Mouse (Mus musculus): Measurements from ENCODE around the gene Olfr1314.

Olfr1314 gene

DNA sequence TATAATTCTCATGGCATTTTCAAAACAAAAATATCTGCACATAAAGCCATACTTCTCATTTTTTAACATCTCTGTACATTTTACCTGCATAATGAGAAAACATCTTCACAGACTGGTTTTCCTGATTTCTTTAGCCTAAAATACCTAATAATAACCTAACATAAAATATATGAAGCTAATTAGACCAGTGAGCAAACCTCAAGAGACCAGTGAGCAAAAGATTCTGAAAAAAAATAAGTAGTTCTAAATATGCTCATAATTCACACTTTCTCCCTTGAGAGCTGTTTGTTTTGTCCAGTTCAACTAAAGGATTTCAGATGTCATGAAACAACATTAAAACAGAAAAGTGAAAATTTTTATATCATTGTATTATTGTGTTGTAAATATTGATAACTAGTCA lies at the start of gene Olfr1314:
Gene Olfr1314 (minus strand): TSS at position 101 of the 400 bp plus-strand sequence.
- DNase-seq (ENCODE audit: low read depth, low spot score): no peak

DNA sequence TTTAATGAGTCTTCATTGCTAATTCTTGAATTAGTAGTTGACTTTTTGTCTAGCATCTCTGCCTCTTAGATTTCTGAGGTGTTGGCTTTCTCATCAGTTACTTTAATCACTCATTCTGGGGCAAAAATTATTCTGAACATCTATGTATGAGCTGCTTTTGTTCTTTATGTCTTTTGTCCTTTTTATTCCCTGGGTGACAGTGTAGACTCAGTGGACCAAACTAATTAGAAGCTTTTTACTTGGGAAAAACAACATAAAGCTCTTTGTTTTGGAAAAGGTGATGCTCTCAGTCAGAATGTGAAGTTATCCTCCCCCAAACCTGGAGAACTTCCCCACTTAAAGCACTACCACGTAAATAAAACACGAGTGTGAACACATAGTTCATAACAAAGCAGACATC lies 43.4 kb upstream of the Olfr1314 start, which contains the start of gene Olfr1317:
Gene Olfr1317 (plus strand): TSS at position 301 of the 400 bp plus-strand sequence.
- DNase-seq (ENCODE audit: low read depth, low spot score): no peak

DNA sequence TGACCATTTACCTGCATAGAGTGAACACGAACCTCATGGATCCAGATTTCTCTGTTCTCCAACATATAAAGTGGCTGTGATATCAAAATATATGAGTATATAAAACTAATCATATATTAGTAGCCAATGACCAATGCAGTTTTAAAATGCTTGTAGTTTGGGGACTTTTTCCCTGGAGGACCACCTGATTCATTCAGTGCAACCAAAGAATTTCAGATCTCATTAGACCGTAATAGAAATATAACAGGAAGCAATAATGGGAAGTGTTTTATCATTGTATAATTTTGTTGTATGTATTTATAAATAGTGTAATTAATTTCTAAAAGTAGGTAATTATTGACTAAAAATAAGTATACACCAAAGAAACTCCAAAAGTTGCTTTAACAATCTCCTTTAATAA lies 38.3 kb upstream of the Olfr1314 start, which contains the start of gene Olfr1316:
Gene Olfr1316 (minus strand): TSS at position 101 of the 400 bp plus-strand sequence.
- DNase-seq (ENCODE audit: low read depth, low spot score): no peak

DNA sequence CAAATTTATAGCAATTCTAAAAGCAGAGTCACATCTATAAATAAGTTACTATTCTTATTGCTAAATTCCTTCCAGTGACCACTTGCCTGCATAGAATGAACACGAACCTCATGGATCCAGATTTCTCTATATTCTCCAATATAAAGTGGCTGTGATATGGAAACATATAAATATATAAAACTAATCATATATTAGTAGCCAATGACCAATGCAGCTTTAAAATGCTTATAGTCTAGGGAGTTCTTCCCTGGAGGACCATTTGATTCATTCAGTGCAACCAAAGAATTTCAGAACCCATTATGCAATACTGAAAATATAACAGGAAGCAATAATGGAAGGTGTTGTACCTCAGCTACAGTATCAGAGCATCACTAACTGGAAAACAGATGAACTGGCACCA lies 18.8 kb upstream of the Olfr1314 start, which contains the start of gene Olfr1315-ps1:
Gene Olfr1315-ps1 (minus strand): TSS at position 101 of the 400 bp plus-strand sequence.
- DNase-seq (ENCODE audit: low read depth, low spot score): no peak

DNA sequence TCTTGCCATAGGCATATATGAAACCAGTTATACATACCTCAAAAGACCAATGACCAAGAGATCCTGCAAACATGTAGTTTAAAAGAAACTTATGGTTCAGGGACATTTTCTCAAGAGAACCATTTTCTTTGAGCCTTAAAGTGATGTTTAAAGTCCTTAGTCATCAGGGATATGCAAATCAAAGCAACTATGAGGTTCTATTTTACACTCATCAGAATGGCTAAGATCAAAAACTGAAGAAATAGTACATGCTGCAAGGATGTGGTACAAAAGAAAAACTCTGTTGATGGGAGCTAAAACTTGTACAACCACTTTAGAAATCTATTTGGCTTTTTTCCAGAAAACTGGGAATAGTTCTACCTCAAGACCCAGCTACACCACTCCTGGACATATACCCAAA lies 18.8 kb downstream of the Olfr1314 start, which contains the start of gene Olfr1313:
Gene Olfr1313 (minus strand): TSS at position 101 of the 400 bp plus-strand sequence.
- no peak for DNase-seq (ENCODE audit: low read depth, low spot score)

DNA sequence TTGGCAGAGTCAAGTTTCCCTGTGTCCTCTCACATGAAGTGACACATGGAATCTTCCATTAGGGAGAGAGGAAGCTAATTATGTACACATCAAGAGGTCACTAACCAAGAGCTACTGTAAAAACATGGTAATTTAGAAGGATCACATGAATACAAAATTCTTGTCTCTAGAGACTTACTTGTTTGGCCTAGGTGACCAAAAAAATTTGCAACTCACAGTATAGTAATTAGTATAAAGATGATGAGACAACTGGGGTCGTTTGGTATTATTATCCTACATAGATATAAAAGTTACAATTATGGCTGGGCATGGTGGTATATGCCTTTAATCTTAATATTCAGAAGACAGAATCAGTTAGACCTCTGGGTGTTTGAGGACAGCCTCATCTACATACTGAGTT lies 46.4 kb downstream of the Olfr1314 start, which contains the start of gene Olfr1312:
Gene Olfr1312 (minus strand): TSS at position 101 of the 400 bp plus-strand sequence.
- DNase-seq (ENCODE audit: low read depth, low spot score): no peak
